Mouse (Mus musculus): ENCODE results near the gene Efnb2. TPM values are rescaled to one million over a fixed set of nuclear protein-coding genes. Genes with fewer than 3 reads are reported as not detected.

The Efnb2 gene
- polyA plus RNA-seq (2012; rRNA removed), result 161 and 250 TPM in 2 replicates

DNA sequence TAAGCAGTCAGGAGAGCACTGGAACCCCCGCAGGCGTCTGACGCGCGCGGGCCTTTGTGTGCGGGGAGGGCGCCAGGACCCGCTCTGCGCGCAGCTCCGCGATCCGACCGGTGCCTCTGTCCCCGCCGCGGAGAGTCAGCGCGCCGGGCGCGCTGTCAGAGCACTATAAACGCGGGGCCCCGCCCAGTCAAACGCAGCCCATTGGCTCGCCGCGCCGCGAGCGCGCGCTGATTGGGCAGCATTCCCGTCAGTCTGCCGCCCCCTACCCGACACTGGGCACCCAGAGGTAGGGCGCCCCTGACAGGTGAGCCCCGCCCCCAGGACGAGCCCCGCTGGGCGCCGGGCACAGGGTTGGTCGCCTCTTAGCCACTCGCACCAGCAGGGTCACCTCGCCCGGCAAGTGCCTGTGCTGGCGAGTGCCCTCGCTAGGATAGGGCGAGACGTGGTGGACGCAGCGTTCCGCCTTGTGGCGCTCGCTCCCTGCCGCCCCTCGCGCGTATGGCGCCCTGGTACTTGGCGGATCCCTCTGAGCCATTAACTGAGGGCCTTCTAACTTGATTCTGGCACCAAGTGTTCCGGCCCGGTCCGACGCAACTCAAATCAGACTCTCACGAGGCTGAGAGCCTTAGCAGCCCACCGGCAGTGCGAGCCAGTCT lies at the start of gene Efnb2:
TSS of gene Efnb2 (minus strand) at position 140 of the 656 bp plus-strand sequence.
- under 1% methylated on average over 70 of the region's 70 CpGs for WGBS
- Histone ChIP-seq H3K4me3 (replicated peaks; ENCODE audit: extremely low read depth, low read depth, low read length) (peak within 1 kb of the TSS; percentile 88), H3K4me1 (ENCODE audit: control insufficient read depth, insufficient read depth, low read length) (peaks cover 3% of the 10 kb centered on the region; the same call in 1 of the 2 replicates)
- TF ChIP-seq CTCF (IDR thresholded peaks at IDR 0.05; ENCODE audit: insufficient read depth, low read length), result 0 out of 2 replicates have a peak, but pooled peaks have one; percentile 6
- peak; percentile 95 for TF ChIP-seq POLR2A (IDR thresholded peaks at IDR 0.05; ENCODE audit: borderline replicate concordance, extremely low read depth, low read depth, low read length)
- peak; percentile 98 for DNase-seq

DNA sequence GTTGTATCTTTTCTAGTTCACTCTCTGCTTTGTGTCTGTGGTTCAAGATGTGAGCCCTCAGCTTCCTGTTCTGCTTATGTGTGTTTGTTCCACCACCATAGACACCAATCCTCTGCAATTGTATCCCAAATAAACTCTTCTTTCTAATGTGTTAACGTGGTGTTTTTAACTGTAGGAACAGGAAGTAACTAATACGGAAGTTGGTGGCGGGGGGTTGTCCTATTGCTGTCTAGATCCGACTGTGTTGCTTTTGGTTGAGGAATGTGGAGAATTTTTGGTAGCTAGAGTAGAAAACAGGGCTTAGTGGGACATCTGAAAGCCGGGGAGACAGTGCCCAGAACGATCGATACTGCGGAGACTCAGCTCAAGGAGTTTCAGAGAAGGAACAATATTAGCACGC lies 43.8 kb upstream of the Efnb2 start:
- 57% methylated on average over 9 of the region's 9 CpGs for WGBS
- no peaks in the 10 kb centered on the region for H3K4me1 ChIP-seq (ENCODE audit: control insufficient read depth, insufficient read depth, low read length)
- H3K4me3 ChIP-seq (replicated peaks; ENCODE audit: extremely low read depth, low read depth, low read length), result no peak overlapping the region
- TF ChIP-seq POLR2A (IDR thresholded peaks at IDR 0.05; ENCODE audit: borderline replicate concordance, extremely low read depth, low read depth, low read length) (no peak), CTCF (IDR thresholded peaks at IDR 0.05; ENCODE audit: insufficient read depth, low read length) (no peak)
- DNase-seq, result no peak

- 63% methylated on average over 2 of the region's 2 CpGs for WGBS
- DNase-seq, result no peak
- H3K4me1 ChIP-seq (ENCODE audit: control insufficient read depth, insufficient read depth, low read length), result no peaks in the 10 kb centered on the region
- no peak for TF ChIP-seq CTCF (IDR thresholded peaks at IDR 0.05; ENCODE audit: insufficient read depth, low read length)
- no peak for TF ChIP-seq POLR2A (IDR thresholded peaks at IDR 0.05; ENCODE audit: borderline replicate concordance, extremely low read depth, low read depth, low read length)
- H3K4me3 ChIP-seq (replicated peaks; ENCODE audit: extremely low read depth, low read depth, low read length), result no peak overlapping the region
Observed at GRCm38 (mm10) chr8:8703668-8704067, 42.6 kb upstream of the Efnb2 start.

GRCm38 (mm10) chr8:8700821-8701220 lies 39.8 kb upstream of the Efnb2 start:
- no peak for TF ChIP-seq POLR2A (IDR thresholded peaks at IDR 0.05; ENCODE audit: borderline replicate concordance, extremely low read depth, low read depth, low read length)
- TF ChIP-seq CTCF (IDR thresholded peaks at IDR 0.05; ENCODE audit: insufficient read depth, low read length), result no peak
- 87% methylated on average over 10 of the region's 10 CpGs for WGBS
- no peak for DNase-seq

GRCm38 (mm10) chr8:8700229-8700628 lies 39.2 kb upstream of the Efnb2 start:
- 75% methylated on average over 4 of the region's 4 CpGs for WGBS
- Histone ChIP-seq H3K4me1 (ENCODE audit: control insufficient read depth, insufficient read depth, low read length) (no peaks in the 10 kb centered on the region), H3K4me3 (replicated peaks; ENCODE audit: extremely low read depth, low read depth, low read length) (no peak overlapping the region)
- no peak for DNase-seq
- TF ChIP-seq CTCF (IDR thresholded peaks at IDR 0.05; ENCODE audit: insufficient read depth, low read length), result no peak
- TF ChIP-seq POLR2A (IDR thresholded peaks at IDR 0.05; ENCODE audit: borderline replicate concordance, extremely low read depth, low read depth, low read length), result no peak

More at GRCm38 (mm10) chr8:8700821-8701220, 39.8 kb upstream of the Efnb2 start:
- Histone ChIP-seq H3K4me3 (replicated peaks; ENCODE audit: extremely low read depth, low read depth, low read length) (no peak overlapping the region), H3K4me1 (ENCODE audit: control insufficient read depth, insufficient read depth, low read length) (no peaks in the 10 kb centered on the region)

DNA sequence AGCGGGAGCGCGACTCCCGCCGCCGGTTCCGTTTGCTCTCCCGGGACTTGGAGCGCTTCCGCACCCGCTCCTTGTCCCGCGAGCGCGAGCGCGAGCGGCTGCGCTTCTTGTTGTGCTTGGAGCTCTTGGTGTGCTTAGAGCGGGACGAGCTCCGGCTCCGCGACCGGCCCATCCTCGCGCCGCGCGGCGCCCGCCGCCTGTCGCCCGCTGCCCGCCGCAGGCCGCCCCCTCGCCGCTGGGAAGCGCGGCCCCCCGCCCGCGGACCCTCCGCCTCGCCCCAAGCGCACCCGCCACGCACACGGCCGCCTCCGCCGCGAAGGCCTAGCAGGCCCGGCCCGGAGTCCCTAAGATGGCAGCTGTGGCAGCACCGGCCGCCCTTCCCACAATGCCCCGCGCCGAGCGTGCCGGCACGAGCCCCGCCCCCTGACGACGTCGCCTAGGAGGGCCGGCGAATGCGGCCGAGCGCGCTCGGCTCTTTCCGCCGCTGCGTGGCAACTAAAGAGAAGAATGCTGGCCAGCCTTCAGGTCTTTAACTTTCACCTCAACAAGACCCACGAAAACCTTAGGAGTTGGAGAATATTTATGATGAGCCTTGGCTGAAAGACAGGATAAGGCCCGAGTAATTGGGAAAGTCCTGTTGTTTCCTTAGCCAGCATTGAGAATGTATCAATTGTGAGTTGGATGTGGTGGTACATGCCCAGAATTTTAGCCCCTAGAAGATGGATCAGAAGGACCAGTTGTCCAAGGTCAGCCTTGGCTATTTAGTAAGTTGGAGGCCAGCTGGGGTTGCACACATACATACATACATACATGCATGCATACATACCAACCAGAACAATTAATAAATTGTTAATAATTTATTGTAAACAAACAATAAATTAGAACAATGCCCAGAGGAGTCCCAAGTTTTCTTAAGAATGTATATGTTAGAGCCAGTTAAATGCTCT lies 29.4 kb upstream of the Efnb2 start, which contains the start of gene Arglu1:
TSS of gene Arglu1 (minus strand) at position 376 of the 947 bp plus-strand sequence.
- under 1% methylated on average over 77 of the region's 81 CpGs for WGBS
- DNase-seq, result peak; percentile 96
- H3K4me3 ChIP-seq (replicated peaks; ENCODE audit: extremely low read depth, low read depth, low read length), result peak within 1 kb of the TSS; percentile 99
- TF ChIP-seq CTCF (IDR thresholded peaks at IDR 0.05; ENCODE audit: insufficient read depth, low read length), result no peak
- TF ChIP-seq POLR2A (IDR thresholded peaks at IDR 0.05; ENCODE audit: borderline replicate concordance, extremely low read depth, low read depth, low read length), result peak; percentile 90; the same call in 1 of the 2 replicates
- peaks cover 27% of the 10 kb centered on the region for H3K4me1 ChIP-seq (ENCODE audit: control insufficient read depth, insufficient read depth, low read length)

- WGBS, result under 1% methylated on average over 54 of the region's 68 CpGs
- H3K4me1 ChIP-seq (ENCODE audit: control insufficient read depth, insufficient read depth, low read length), result peaks cover 27% of the 10 kb centered on the region
- DNase-seq, result peak; percentile 66
Observed at GRCm38 (mm10) chr8:8689454-8690145, 28.6 kb upstream of the Efnb2 start.

GRCm38 (mm10) chr8:8688823-8689453 lies 27.9 kb upstream of the Efnb2 start:
- 7% methylated on average over 9 of the region's 9 CpGs for WGBS
- Histone ChIP-seq H3K4me1 (ENCODE audit: control insufficient read depth, insufficient read depth, low read length) (peaks cover 30% of the 10 kb centered on the region), H3K4me3 (replicated peaks; ENCODE audit: extremely low read depth, low read depth, low read length) (peak overlapping the region; percentile 21)
- no peak for DNase-seq
- no peak for TF ChIP-seq POLR2A (IDR thresholded peaks at IDR 0.05; ENCODE audit: borderline replicate concordance, extremely low read depth, low read depth, low read length)
- no peak for TF ChIP-seq CTCF (IDR thresholded peaks at IDR 0.05; ENCODE audit: insufficient read depth, low read length)

More at GRCm38 (mm10) chr8:8689454-8690145, 28.6 kb upstream of the Efnb2 start:
- peak; percentile 59; the same call in 1 of the 2 replicates for TF ChIP-seq POLR2A (IDR thresholded peaks at IDR 0.05; ENCODE audit: borderline replicate concordance, extremely low read depth, low read depth, low read length)
- no peak for TF ChIP-seq CTCF (IDR thresholded peaks at IDR 0.05; ENCODE audit: insufficient read depth, low read length)
- H3K4me3 ChIP-seq (replicated peaks; ENCODE audit: extremely low read depth, low read depth, low read length), result peak overlapping the region; percentile 99

All from lung, adult 2 months (tissue).